Mouse (Mus musculus) kidney, embryonic 15.5 days (tissue): ENCODE results near the gene Surf2. TPM values are rescaled to one million over a fixed set of nuclear protein-coding genes. Genes with fewer than 3 reads are reported as not detected.
A peak's percentile ranks its signal among the peaks of the same experiment; 100 is the strongest.

ENCODE experiments used
- ATAC-seq: fragments of 200-750 bp; cut with Nextera tagmentation; replicated peaks from 2 replicates; pipeline ENCODE4 v1.8.0; 2017; ENCODE audit warnings: moderate TSS enrichment; ENCODE audit not compliant: low FRiP score
- H3K27ac ChIP-seq: fragments of 300-500 bp; sonication (generic); 2 replicates; pipeline ENCODE4 v1.5.1; 2015; ENCODE audit warnings: mild to moderate bottlenecking, inconsistent platforms
- H3K27me3 ChIP-seq: fragments of 300-500 bp; sonication (generic); 2 replicates; pipeline ENCODE4 v1.6.1; 2015; ENCODE audit warnings: inconsistent platforms
- H3K36me3 ChIP-seq: fragments of 300-500 bp; sonication (generic); 2 replicates; pipeline ENCODE4 v1.6.1; 2015; ENCODE audit warnings: inconsistent platforms
- H3K4me1 ChIP-seq: fragments of 300-500 bp; sonication (generic); 2 replicates; pipeline ENCODE4 v1.6.1; 2015; ENCODE audit warnings: inconsistent platforms
- H3K4me2 ChIP-seq: fragments of 300-500 bp; sonication (generic); 2 replicates; pipeline ENCODE4 v1.6.1; 2015; ENCODE audit warnings: moderate library complexity, mild to moderate bottlenecking, inconsistent platforms
- H3K4me3 ChIP-seq: fragments of 300-500 bp; sonication (generic); replicated peaks from 2 replicates; pipeline ENCODE4 v1.5.1; 2015; ENCODE audit warnings: mild to moderate bottlenecking, inconsistent platforms
- H3K9ac ChIP-seq: fragments of 300-500 bp; sonication (generic); 2 replicates; pipeline ENCODE4 v1.6.1; 2015; ENCODE audit warnings: mild to moderate bottlenecking, inconsistent platforms
- H3K9me3 ChIP-seq: fragments of 300-500 bp; sonication (generic); replicated peaks from 2 replicates; pipeline ENCODE4 v1.6.1; 2016; ENCODE audit warnings: inconsistent platforms
- WGBS: fragments of 180-500 bp; shearing (Covaris S2); methylation state at CpG from one replicate; pipeline ENCODE4 v1.1.7; 2015; ENCODE audit warnings: mixed read lengths; 5-methylcytosine and 5-hydroxymethylcytosine counted together
- polyA plus RNA-seq: library from polyadenylated mRNA; unstranded; fragments of >200 nt; fragmentation: Nextera tagmentation; extraction: Ambion mirVana; gene quantifications from 2 replicates; pipeline ENCODE4 v1.2.1, GENCODE M21; 2015

The Surf2 gene
- polyA plus RNA-seq, 1 experiment from 2014 or later: 46.4 TPM

GRCm38 (mm10) chr2:26907109-26907508 is 9.1 kb upstream of the Surf2 start:
- Histone ChIP-seq H3K4me1 (peaks cover 41% of the 10 kb centered on the region), H3K27me3 (no peaks in the 10 kb centered on the region), H3K9me3 (no peaks in the 10 kb centered on the region), H3K4me2 (no peak overlapping the region), H3K36me3 (peaks cover 50% of the 10 kb centered on the region), H3K9ac (no peak overlapping the region), H3K27ac (no peak overlapping the region), H3K4me3 (no peak overlapping the region)
- no peak for ATAC-seq
- WGBS: 65% methylated on average over 4 of the region's 4 CpGs

- WGBS: 82% methylated on average over 18 of the region's 18 CpGs
- H3K9me3 ChIP-seq: no peaks in the 10 kb centered on the region
- no peaks in the 10 kb centered on the region for H3K27me3 ChIP-seq
- peak overlapping the region; percentile 88 for H3K9ac ChIP-seq
- peak overlapping the region; percentile 59 for H3K4me2 ChIP-seq
- peak overlapping the region; percentile 74 for H3K4me3 ChIP-seq
- ATAC-seq: no peak
- no peak overlapping the region for H3K27ac ChIP-seq
- H3K4me1 ChIP-seq: peaks cover 45% of the 10 kb centered on the region
- H3K36me3 ChIP-seq: peaks cover 68% of the 10 kb centered on the region
These were observed 7.3 kb upstream of the Surf2 start for GRCm38 (mm10) chr2:26908710-26909386.

DNA sequence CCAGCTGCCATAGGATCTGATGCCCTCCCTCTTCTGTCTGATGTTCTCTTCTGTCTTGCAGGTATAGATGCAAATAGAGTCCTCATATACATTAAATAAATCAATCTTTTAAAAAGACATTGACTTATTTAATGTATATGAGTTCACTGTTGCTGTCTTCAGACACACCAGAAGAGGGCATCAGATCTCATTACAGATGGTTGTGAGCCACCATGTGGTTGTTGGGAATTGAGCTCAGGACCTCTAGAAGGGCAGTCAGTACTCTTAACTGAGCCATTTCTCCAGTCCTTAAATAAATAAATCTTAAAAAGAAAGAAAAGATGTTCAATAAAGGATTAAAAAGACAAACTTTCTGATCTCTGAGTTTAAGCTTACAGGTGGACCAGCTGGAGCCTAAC is 6.8 kb upstream of the Surf2 start:
- Histone ChIP-seq H3K27me3 (no peaks in the 10 kb centered on the region), H3K4me1 (peaks cover 44% of the 10 kb centered on the region), H3K9me3 (no peaks in the 10 kb centered on the region), H3K4me2 (peak overlapping the region; percentile 59), H3K36me3 (peaks cover 69% of the 10 kb centered on the region), H3K9ac (peak overlapping the region; percentile 88), H3K4me3 (peak overlapping the region; percentile 74), H3K27ac (peak overlapping the region; percentile 90)
- ATAC-seq: no peak

GRCm38 (mm10) chr2:26910124-26910993 is 5.8 kb upstream of the Surf2 start, which contains the start of the genes Med22 and Rpl7a:
Gene Med22 (minus strand): TSS chr2:26910677.
Gene Rpl7a (plus strand): TSS chr2:26910764.
- Histone ChIP-seq H3K9me3 (no peaks in the 10 kb centered on the region), H3K4me2 (peak within 1 kb of the TSS; percentile 93), H3K27ac (peak within 1 kb of the TSS; percentile 95), H3K4me3 (peak within 1 kb of the TSS; percentile 74), H3K4me1 (peaks cover 54% of the 10 kb centered on the region), H3K9ac (peak within 1 kb of the TSS; percentile 92), H3K36me3 (peaks cover 63% of the 10 kb centered on the region), H3K27me3 (no peaks in the 10 kb centered on the region)
- under 1% methylated on average over 74 of the region's 74 CpGs for WGBS
- ATAC-seq: peak; percentile 94

DNA sequence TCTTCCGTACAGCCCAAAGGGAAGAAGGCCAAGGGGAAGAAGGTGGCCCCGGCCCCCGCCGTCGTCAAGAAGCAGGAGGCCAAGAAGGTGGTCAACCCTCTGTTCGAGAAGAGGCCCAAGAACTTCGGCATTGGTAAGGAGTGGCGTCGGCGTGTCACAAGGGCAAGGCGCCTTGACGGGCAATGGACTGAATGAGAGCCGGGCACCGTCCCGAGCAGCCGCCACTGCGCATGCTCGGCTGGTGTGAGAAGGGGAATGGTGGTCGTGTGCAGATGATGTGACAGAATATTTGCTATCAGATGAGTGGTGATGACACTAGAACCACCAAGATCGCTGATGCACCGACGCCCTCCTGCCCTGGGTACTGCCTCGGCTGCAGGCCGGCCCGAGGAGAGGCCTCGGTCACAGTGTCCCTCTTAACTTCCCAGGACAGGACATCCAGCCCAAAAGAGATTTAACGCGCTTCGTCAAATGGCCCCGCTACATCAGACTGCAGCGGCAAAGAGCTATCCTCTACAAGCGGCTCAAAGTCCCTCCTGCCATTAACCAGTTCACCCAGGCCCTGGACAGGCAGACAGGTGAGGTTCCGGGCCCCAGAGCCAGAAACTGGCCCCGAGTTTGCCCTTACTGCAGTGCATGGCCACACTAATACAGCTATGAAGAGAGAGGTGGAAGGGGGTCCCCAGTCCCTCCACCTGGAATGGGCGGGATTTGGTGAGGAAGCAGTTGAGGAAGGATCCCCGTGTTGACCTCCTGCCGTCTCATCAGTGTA is 5.0 kb upstream of the Surf2 start:
- H3K9ac ChIP-seq: peak overlapping the region; percentile 92
- peaks cover 60% of the 10 kb centered on the region for H3K4me1 ChIP-seq
- peak overlapping the region; percentile 93 for H3K4me2 ChIP-seq
- H3K36me3 ChIP-seq: peaks cover 55% of the 10 kb centered on the region
- ATAC-seq: peak; percentile 38
- H3K27ac ChIP-seq: peak overlapping the region; percentile 95
- WGBS: under 1% methylated on average over 37 of the region's 37 CpGs
- peak overlapping the region; percentile 74 for H3K4me3 ChIP-seq
- no peaks in the 10 kb centered on the region for H3K27me3 ChIP-seq
- no peaks in the 10 kb centered on the region for H3K9me3 ChIP-seq

DNA sequence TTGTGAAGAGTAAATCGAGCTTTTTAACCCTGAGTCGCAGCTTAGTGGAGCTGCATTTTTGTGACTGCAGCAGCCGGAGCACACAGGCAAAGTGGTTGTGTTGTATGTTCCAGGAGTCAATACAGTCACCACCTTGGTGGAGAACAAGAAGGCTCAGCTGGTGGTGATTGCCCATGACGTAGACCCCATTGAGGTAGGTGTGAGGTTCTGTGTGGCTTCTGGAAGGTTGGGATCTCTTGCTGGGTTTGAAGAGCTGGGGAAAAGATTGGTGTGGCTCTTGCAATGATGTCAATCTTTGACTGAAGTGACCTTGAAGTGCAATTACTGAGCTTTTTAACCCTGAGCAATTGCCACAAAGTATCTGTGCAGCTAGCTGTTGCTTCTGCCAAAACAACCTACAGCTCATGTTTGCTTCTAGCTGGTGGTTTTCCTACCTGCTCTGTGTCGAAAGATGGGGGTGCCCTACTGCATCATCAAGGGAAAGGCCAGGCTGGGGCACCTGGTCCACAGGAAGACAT is 3.9 kb upstream of the Surf2 start:
- peak overlapping the region; percentile 95; the same call in 1 of the 2 replicates for H3K27ac ChIP-seq
- peaks cover 44% of the 10 kb centered on the region for H3K36me3 ChIP-seq
- H3K4me2 ChIP-seq: peak overlapping the region; percentile 93
- peak overlapping the region; percentile 74 for H3K4me3 ChIP-seq
- ATAC-seq: no peak
- no peaks in the 10 kb centered on the region for H3K27me3 ChIP-seq
- no peaks in the 10 kb centered on the region for H3K9me3 ChIP-seq
- 61% methylated on average over 5 of the region's 5 CpGs for WGBS
- peak overlapping the region; percentile 92 for H3K9ac ChIP-seq
- peaks cover 64% of the 10 kb centered on the region for H3K4me1 ChIP-seq

- Histone ChIP-seq H3K36me3 (peaks cover 43% of the 10 kb centered on the region), H3K4me3 (no peak overlapping the region), H3K9ac (no peak overlapping the region), H3K4me2 (no peak overlapping the region), H3K4me1 (peaks cover 70% of the 10 kb centered on the region), H3K27ac (no peak overlapping the region), H3K27me3 (no peaks in the 10 kb centered on the region), H3K9me3 (no peaks in the 10 kb centered on the region)
- WGBS: 85% methylated on average over 17 of the region's 17 CpGs
- ATAC-seq: no peak
These were observed 2.6 kb upstream of the Surf2 start for GRCm38 (mm10) chr2:26913416-26914147.

DNA sequence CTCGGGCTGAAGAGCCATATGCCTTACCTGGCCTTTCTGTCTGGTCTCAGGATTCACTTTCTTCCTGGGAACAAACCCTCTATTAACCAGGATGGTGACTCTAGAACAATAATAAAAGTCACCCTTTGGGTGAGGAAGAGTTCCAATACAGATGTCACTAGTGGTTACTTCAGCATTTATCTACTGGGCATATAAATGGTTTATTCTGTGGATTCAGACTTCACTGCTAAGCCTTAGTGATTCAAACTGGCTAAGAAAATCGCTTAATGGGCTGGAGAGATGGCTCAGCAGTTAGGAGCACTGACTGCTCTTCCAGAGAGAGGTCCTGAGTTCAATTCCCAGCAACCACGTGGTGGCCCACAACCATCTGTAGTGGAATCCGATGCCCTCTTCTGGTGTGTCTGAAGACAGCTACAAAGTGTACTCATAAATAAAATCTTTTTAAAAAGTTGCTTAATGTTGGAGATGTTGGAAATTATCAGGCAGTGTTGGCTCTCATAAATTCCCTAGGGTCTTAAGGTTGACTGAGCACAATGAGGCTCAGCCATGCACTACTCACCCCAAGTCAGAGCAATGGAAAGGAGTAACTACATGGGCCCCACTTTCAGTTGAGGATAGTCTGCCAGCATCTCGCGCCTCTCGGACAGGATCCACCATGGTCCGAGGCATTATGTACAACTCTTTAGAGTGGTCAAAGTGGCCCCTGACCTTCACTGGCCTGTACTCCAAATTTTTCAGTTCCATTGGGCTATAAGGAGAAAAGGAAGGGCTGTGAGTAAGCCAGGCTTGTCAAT is 1.8 kb upstream of the Surf2 start:
- H3K4me1 ChIP-seq: peaks cover 63% of the 10 kb centered on the region
- H3K4me2 ChIP-seq: peak overlapping the region; percentile 87
- WGBS: 53% methylated on average over 8 of the region's 8 CpGs
- peaks cover 51% of the 10 kb centered on the region for H3K36me3 ChIP-seq
- ATAC-seq: no peak
- no peaks in the 10 kb centered on the region for H3K27me3 ChIP-seq
- no peak overlapping the region for H3K9ac ChIP-seq
- peak overlapping the region; percentile 83 for H3K4me3 ChIP-seq
- H3K27ac ChIP-seq: peak overlapping the region; percentile 29; the same call in 1 of the 2 replicates
- H3K9me3 ChIP-seq: no peaks in the 10 kb centered on the region

DNA sequence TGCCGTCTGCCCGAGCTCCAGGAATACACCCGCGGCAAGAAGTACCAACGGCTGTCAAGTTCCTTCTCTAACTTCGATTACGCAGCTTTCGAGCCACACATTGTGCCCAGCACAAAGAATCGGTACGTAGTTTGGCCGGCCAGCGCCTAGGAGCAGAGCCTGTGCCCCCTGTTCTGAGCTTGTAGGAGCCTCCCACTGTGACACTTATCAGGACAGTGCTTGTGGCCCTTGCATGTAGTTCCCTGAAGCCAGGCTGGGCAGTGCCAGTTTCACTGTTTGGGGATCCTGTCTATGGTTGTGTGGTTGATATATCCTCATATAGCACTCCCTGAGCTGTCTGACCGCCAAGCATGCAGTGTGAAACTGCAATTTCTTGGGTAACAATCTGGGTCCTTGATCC is 571 bp downstream of the Surf2 start:
- H3K27me3 ChIP-seq: no peaks in the 10 kb centered on the region
- no peaks in the 10 kb centered on the region for H3K9me3 ChIP-seq
- H3K27ac ChIP-seq: peak overlapping the region; percentile 91
- H3K4me2 ChIP-seq: peak overlapping the region; percentile 87
- H3K4me3 ChIP-seq: peak overlapping the region; percentile 83
- H3K9ac ChIP-seq: peak overlapping the region; percentile 77
- H3K4me1 ChIP-seq: peaks cover 56% of the 10 kb centered on the region
- WGBS: under 1% methylated on average over 13 of the region's 13 CpGs
- 0 out of 2 replicates have a peak, but pooled peaks have one; percentile 2 for ATAC-seq
- H3K36me3 ChIP-seq: peaks cover 71% of the 10 kb centered on the region

- 87% methylated on average over 3 of the region's 3 CpGs for WGBS
- H3K9me3 ChIP-seq: no peaks in the 10 kb centered on the region
- H3K4me2 ChIP-seq: no peak overlapping the region
- H3K4me3 ChIP-seq: no peak overlapping the region
- ATAC-seq: no peak
- H3K9ac ChIP-seq: no peak overlapping the region
- H3K27me3 ChIP-seq: no peaks in the 10 kb centered on the region
- H3K4me1 ChIP-seq: peaks cover 33% of the 10 kb centered on the region
- H3K36me3 ChIP-seq: peaks cover 71% of the 10 kb centered on the region
- no peak overlapping the region for H3K27ac ChIP-seq
These were observed 3.5 kb downstream of the Surf2 start for GRCm38 (mm10) chr2:26919684-26920083.
